Mouse (Mus musculus) stomach, embryonic 16.5 days (tissue): ENCODE measurements around the gene Cmtm4. TPM values are rescaled to one million over a fixed set of nuclear protein-coding genes. Genes with fewer than 3 reads are reported as not detected.
A peak's percentile ranks its signal among the peaks of the same experiment; 100 is the strongest.

Source experiments
- ATAC-seq: fragments of 200-750 bp; cut with Nextera tagmentation; 2 replicates; pipeline ENCODE4 v1.8.0; 2017; ENCODE audit warnings: moderate number of reproducible peaks, moderate TSS enrichment; ENCODE audit not compliant: insufficient read depth, low FRiP score
- H3K27ac ChIP-seq: fragments of 300-500 bp; sonication (generic); 2 replicates; pipeline ENCODE4 v1.5.1; 2014; ENCODE audit warnings: low read length
- H3K27me3 ChIP-seq: fragments of 300-500 bp; sonication (generic); 2 replicates; pipeline ENCODE4 v1.6.1; 2014; ENCODE audit warnings: low read length, control low read depth, mixed read lengths; ENCODE audit not compliant: control insufficient read depth, insufficient read depth
- H3K36me3 ChIP-seq: fragments of 300-500 bp; sonication (generic); 2 replicates; pipeline ENCODE4 v1.6.1; 2014; ENCODE audit warnings: low read length; ENCODE audit not compliant: control insufficient read depth, insufficient read depth
- H3K4me1 ChIP-seq: fragments of 300-500 bp; sonication (generic); 2 replicates; pipeline ENCODE4 v1.6.1; 2014; ENCODE audit warnings: low read length, control low read depth, mixed read lengths; ENCODE audit not compliant: control insufficient read depth, insufficient read depth
- H3K4me2 ChIP-seq: fragments of 300-500 bp; sonication (generic); 2 replicates; pipeline ENCODE4 v1.6.1; 2014; ENCODE audit warnings: low read depth, low read length, mixed read lengths
- H3K4me3 ChIP-seq: fragments of 300-500 bp; sonication (generic); replicated peaks from 2 replicates; pipeline ENCODE4 v1.5.1; 2014; ENCODE audit warnings: mild to moderate bottlenecking, low read length
- H3K9ac ChIP-seq: fragments of 300-500 bp; sonication (generic); 2 replicates; pipeline ENCODE4 v1.6.1; 2014; ENCODE audit warnings: low read length
- H3K9me3 ChIP-seq: fragments of 300-500 bp; sonication (generic); replicated peaks from 2 replicates; pipeline ENCODE4 v1.6.1; 2016; ENCODE audit warnings: low read length, control low read depth; ENCODE audit not compliant: control insufficient read depth
- WGBS: fragments of 180-500 bp; shearing (Covaris S2); extraction: QIAGEN DNeasy Blood & Tissue Kit; methylation state at CpG from one replicate; pipeline ENCODE4 v1.1.7; 2014; 5-methylcytosine and 5-hydroxymethylcytosine counted together
- polyA plus RNA-seq: library from polyadenylated mRNA; unstranded; fragments of >200 nt; fragmentation: Nextera tagmentation; extraction: Ambion mirVana; gene quantifications from 2 replicates; pipeline ENCODE4 v1.2.1, GENCODE M21; 2015

The Cmtm4 gene
- polyA plus RNA-seq, 1 experiment from 2014 or later: 4.3 TPM

- peak; percentile 11; the same call in 1 of the 2 replicates for ATAC-seq
- Histone ChIP-seq H3K9ac (no peak overlapping the region), H3K4me3 (no peak overlapping the region), H3K27me3 (no peaks in the 10 kb centered on the region), H3K9me3 (no peaks in the 10 kb centered on the region), H3K4me1 (peaks cover 13% of the 10 kb centered on the region), H3K36me3 (peaks cover 10% of the 10 kb centered on the region), H3K27ac (no peak overlapping the region), H3K4me2 (no peak overlapping the region)
- 55% methylated on average over 3 of the region's 3 CpGs for WGBS
These were observed 18.6 kb upstream of the Cmtm4 start for GRCm38 (mm10) chr8:104414204-104414603.

DNA sequence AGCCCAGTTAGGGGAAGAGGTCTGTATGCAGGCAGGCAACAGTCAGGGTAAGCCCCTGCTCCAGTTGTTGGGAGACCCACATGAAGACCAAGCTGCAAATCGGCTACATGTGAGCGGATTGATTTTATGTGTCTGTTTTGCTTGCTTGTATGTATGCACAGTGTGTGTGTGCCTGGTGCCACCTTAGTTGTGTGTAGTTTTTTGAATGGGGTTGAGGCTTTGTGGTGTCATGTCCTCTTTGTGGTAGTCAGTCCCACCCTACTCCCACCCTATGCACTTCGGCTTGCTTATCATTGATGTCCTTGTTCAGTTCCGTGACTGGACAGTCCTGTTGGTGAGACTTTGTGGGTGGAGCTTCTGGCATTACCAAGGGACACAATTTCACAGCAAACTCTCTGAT is 18.2 kb upstream of the Cmtm4 start:
- peaks cover 13% of the 10 kb centered on the region for H3K4me1 ChIP-seq
- H3K27ac ChIP-seq: peak overlapping the region; percentile 74
- H3K9ac ChIP-seq: peak overlapping the region; percentile 26; the same call in 1 of the 2 replicates
- ATAC-seq: peak; percentile 27; the same call in 1 of the 2 replicates
- no peaks in the 10 kb centered on the region for H3K27me3 ChIP-seq
- H3K4me2 ChIP-seq: no peak overlapping the region
- WGBS: 65% methylated on average over 4 of the region's 4 CpGs
- H3K36me3 ChIP-seq: peaks cover 10% of the 10 kb centered on the region
- no peaks in the 10 kb centered on the region for H3K9me3 ChIP-seq
- no peak overlapping the region for H3K4me3 ChIP-seq

DNA sequence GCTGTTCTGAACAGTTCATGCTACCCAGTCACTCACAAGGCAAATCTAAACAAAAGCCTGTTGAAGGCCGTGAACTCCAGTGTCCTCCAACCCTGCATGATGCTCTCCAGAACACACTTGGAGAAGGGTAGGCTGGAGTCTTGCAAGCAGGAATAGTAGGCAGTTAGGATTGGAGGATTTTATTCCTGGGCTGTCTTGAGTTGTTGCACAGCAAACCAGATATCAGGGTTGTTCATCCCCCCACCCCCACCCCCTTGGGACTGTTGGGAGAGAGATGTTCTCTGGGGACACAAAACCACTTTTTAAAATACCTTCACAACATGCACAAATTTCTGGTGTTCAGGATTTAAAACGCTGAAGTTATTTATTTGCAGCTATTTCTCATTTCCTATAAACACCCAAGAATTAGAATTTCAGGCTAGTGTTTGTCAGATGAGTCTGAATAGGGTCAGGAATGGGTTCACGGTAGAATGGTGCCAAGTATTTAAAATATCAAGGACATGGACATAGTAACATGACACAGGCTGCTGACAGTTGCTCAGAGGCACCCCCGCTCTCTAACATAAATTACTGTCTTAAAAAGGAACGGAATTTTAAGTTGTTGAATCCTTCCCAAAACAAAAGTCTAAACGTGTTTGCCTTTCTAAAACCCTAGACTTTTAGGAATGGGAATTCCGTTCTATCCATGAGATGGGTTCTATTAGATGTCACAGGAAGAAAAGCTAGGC is 17.4 kb upstream of the Cmtm4 start:
- no peak for ATAC-seq
- Histone ChIP-seq H3K4me3 (no peak overlapping the region), H3K27me3 (no peaks in the 10 kb centered on the region), H3K36me3 (peaks cover 5% of the 10 kb centered on the region), H3K27ac (peak overlapping the region; percentile 74; the same call in 1 of the 2 replicates), H3K9ac (no peak overlapping the region), H3K4me2 (no peak overlapping the region), H3K9me3 (no peaks in the 10 kb centered on the region), H3K4me1 (peaks cover 13% of the 10 kb centered on the region)
- 37% methylated on average over 7 of the region's 7 CpGs for WGBS

DNA sequence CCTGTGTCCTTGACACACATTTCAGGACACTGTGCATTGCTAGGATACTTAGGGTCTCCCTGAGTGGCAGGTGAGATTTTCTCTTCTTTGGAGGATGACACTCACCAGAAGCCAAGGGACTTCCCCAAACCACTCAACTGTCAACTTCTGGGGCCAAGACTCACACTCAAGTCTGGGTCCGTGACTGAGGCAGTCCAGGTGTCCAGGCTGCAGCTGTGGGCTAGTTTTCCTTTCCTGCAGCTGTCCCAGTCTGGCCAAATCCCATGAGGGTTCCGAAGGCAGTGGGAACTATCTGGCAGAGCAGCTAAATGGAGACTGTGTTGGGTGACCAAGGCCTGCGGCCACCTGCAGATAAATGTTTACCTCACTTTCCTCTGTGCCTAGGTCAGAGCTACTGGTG is 16.4 kb upstream of the Cmtm4 start:
- WGBS: 70% methylated on average over 3 of the region's 3 CpGs
- H3K4me1 ChIP-seq: peaks cover 13% of the 10 kb centered on the region
- H3K9ac ChIP-seq: no peak overlapping the region
- H3K4me3 ChIP-seq: no peak overlapping the region
- H3K27me3 ChIP-seq: no peaks in the 10 kb centered on the region
- no peaks in the 10 kb centered on the region for H3K36me3 ChIP-seq
- ATAC-seq: no peak
- no peaks in the 10 kb centered on the region for H3K9me3 ChIP-seq
- H3K4me2 ChIP-seq: no peak overlapping the region
- no peak overlapping the region for H3K27ac ChIP-seq

DNA sequence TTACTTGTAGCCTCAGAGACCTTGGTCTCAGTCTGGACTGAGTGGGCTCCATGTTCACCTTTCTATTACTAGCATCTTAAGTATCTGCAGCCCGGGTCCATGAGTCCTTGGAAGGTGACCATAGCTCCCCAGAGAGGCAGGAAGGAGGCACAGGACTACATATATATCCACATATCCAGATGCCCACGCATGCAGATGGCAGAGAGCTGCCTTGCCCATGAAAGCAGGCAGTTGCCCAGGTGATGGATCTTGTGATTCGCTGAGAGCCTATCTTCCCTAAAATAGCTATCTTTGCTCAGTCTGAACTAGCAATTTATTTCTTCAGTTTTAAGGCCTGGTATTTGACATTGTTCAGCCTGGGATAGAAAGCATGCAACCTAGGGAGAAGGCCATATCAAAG is 15.9 kb upstream of the Cmtm4 start:
- no peaks in the 10 kb centered on the region for H3K9me3 ChIP-seq
- no peak overlapping the region for H3K27ac ChIP-seq
- 90% methylated on average over 3 of the region's 3 CpGs for WGBS
- H3K27me3 ChIP-seq: no peaks in the 10 kb centered on the region
- no peaks in the 10 kb centered on the region for H3K36me3 ChIP-seq
- no peak overlapping the region for H3K4me2 ChIP-seq
- no peak overlapping the region for H3K9ac ChIP-seq
- no peak for ATAC-seq
- H3K4me3 ChIP-seq: no peak overlapping the region
- H3K4me1 ChIP-seq: peaks cover 13% of the 10 kb centered on the region

DNA sequence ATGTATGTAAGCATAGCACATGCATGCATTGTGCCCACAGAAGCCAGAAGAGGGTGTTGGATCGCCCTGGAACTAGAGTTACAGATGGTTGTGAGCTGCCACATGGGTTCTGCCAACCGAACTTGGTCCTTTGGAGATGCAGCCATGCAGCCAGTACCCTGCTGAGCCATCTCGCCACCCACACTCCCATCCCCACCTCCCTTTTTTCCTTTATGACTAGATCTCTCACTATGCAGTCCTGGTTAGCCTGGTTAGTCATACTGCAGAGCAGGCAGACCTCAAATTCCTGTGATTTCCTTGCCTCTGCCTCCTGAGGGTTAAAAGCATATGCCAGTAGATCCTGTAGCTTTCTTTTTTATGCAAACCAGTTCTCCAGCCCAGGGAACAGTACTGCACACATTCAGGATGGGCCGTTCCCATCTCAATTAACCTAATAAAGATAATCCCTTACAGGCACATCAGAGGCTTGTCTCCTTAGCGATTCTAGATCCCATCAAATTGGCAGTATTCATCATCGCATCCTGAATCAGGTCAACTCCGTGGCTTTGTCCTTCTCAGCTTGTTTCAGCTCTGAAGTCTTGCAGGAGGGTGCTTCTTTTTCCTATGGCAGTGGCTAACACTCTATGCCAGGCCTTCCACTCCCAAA is 15.1 kb upstream of the Cmtm4 start:
- no peak for ATAC-seq
- H3K27ac ChIP-seq: no peak overlapping the region

GRCm38 (mm10) chr8:104408328-104409110 is 12.9 kb upstream of the Cmtm4 start:
- H3K9me3 ChIP-seq: no peaks in the 10 kb centered on the region
- H3K4me1 ChIP-seq: peaks cover 10% of the 10 kb centered on the region
- no peaks in the 10 kb centered on the region for H3K36me3 ChIP-seq
- H3K27me3 ChIP-seq: no peaks in the 10 kb centered on the region
- 85% methylated on average over 7 of the region's 7 CpGs for WGBS
- no peak for ATAC-seq
- H3K4me2 ChIP-seq: no peak overlapping the region
- H3K27ac ChIP-seq: no peak overlapping the region
- H3K9ac ChIP-seq: no peak overlapping the region
- H3K4me3 ChIP-seq: no peak overlapping the region

More for the DNA sequence above, 15.1 kb upstream of the Cmtm4 start:
- Histone ChIP-seq H3K4me3 (no peak overlapping the region), H3K27me3 (no peaks in the 10 kb centered on the region), H3K9me3 (no peaks in the 10 kb centered on the region), H3K4me1 (peaks cover 13% of the 10 kb centered on the region), H3K4me2 (no peak overlapping the region), H3K9ac (no peak overlapping the region), H3K36me3 (no peaks in the 10 kb centered on the region)
- 72% methylated on average over 7 of the region's 7 CpGs for WGBS

GRCm38 (mm10) chr8:104406340-104407128 is 10.9 kb upstream of the Cmtm4 start:
- peaks cover 4% of the 10 kb centered on the region; the same call in 1 of the 2 replicates for H3K4me1 ChIP-seq
- H3K9ac ChIP-seq: no peak overlapping the region
- H3K27me3 ChIP-seq: no peaks in the 10 kb centered on the region
- H3K4me3 ChIP-seq: no peak overlapping the region
- no peaks in the 10 kb centered on the region for H3K36me3 ChIP-seq
- H3K9me3 ChIP-seq: no peaks in the 10 kb centered on the region
- no peak overlapping the region for H3K4me2 ChIP-seq
- no peak overlapping the region for H3K27ac ChIP-seq
- no peak for ATAC-seq
- 66% methylated on average over 6 of the region's 6 CpGs for whole genome bisulfite sequencing
